Mouse (Mus musculus): ENCODE data around the gene Pcbp1. TPM values are rescaled to one million over a fixed set of nuclear protein-coding genes. Genes with fewer than 3 reads are reported as not detected.

Pcbp1 gene
- total and polyA plus RNA-seq, 3 experiments, result 68.9 to 337 (median 73.0) TPM

DNA sequence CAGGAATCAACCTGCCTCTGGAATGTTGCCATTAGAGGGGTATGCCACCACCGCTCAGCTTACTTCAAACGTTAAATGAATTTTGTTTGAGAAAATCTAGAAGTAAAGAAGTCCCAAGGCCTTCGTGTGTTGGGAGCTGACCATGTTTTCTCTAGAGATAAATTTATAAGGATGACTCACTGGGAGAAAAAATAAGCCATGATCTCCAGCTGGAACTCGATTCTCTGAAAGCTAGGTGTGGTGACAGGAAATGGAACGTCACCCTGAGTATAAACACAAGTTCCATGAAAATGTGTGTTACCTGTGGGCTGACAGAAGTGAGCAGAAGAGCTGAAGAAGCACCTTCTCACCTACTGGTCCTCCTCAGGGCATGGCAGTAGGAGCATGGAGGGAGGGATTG is 49.2 kb downstream of the Pcbp1 start:
- in situ Hi-C loops (cut with MboI; ENCODE audit: low pct_ligation_motif_present, low pct_unique_long_range_greater_than_20kb, low sequenced_read_pairs), result loop anchor here (5.0 kb wide), 1 partner anchor 35 kb away; no protein-coding TSS in a partner anchor
- Histone ChIP-seq H3K79me2 (replicated peaks; ENCODE audit: control insufficient read depth, extremely low read depth, insufficient read depth, poor library complexity, severe bottlenecking) (no peaks in the 10 kb centered on the region), H3K4me3 (replicated peaks in 1 of 3; ENCODE audit: low read depth in 2 of 3, low read length in 2 of 3, poor library complexity in 1 of 3) (no peak overlapping the region), H3K9me3 (replicated peaks; ENCODE audit: low read length) (no peaks in the 10 kb centered on the region), H3K27ac (ENCODE audit: insufficient read depth, low read depth) (no peak overlapping the region), H3K9ac (ENCODE audit: insufficient read depth, low read depth) (no peak overlapping the region), H3K36me3 (replicated peaks in 1 of 2; ENCODE audit: control insufficient read depth in 1 of 2, insufficient read depth in 1 of 2, low read length in 1 of 2) (peaks cover 0 to 13% of the 10 kb centered on the region in 2 experiments), H3K4me2 (ENCODE audit: insufficient read depth, low read depth, poor library complexity, severe bottlenecking) (no peak overlapping the region), H3K4me1 (ENCODE audit: control insufficient read depth in 1 of 2, insufficient read depth in 2 of 2) (peaks cover under 1 to 21% of the 10 kb centered on the region in 2 experiments; a peak in 3 of 4 replicates), H3K27me3 (replicated peaks) (no peaks in the 10 kb centered on the region)
- dilution Hi-C loops (cut with MboI; ENCODE audit: extremely low pct_ligation_motif_present, extremely low pct_unique_long_range_greater_than_20kb, low sequenced_read_pairs), result no loop called here
- TF ChIP-seq MYC (IDR thresholded peaks at IDR 0.05; ENCODE audit: low read depth, low read length) (no peak), ZMIZ1 (IDR thresholded peaks at IDR 0.05; ENCODE audit: low read depth, low read length) (no peak), ZC3H11A (IDR thresholded peaks at IDR 0.05; ENCODE audit: low read depth, low read length) (no peak), PAX5 (IDR thresholded peaks at IDR 0.05; ENCODE audit: low read length) (no peak), MAFK (IDR thresholded peaks at IDR 0.05; ENCODE audit: insufficient replicate concordance, low read length) (no peak), POLR2A (IDR thresholded peaks at IDR 0.05; ENCODE audit: low read depth, low read length) (no peak), MAZ (IDR thresholded peaks at IDR 0.05; ENCODE audit: low read depth, low read length) (no peak), USF2 (conservative IDR thresholded peaks at IDR 0.05; ENCODE audit: low read depth, low read length) (no peak), CTCF (conservative IDR thresholded peaks at IDR 0.05 in 1 of 2, IDR thresholded peaks at IDR 0.05 in 1 of 2; ENCODE audit: low read depth in 2 of 2, low read length in 2 of 2) (no peak), MAX (IDR thresholded peaks at IDR 0.05; ENCODE audit: low read length) (no peak), CHD1 (IDR thresholded peaks at IDR 0.05; ENCODE audit: low read depth, low read length) (no peak), TCF12 (IDR thresholded peaks at IDR 0.05; ENCODE audit: low read depth, low read length) (no peak), EP300 (IDR thresholded peaks at IDR 0.05; ENCODE audit: low read length) (no peak)
- no peak for DNase-seq (ENCODE audit: extremely low read depth)

- in situ Hi-C loops (cut with MboI; ENCODE audit: low pct_ligation_motif_present, low pct_unique_long_range_greater_than_20kb, low sequenced_read_pairs), result loop anchor here (5.0 kb wide), 1 partner anchor 37 kb away; no protein-coding TSS in a partner anchor
- no peak for TF ChIP-seq MAZ (IDR thresholded peaks at IDR 0.05; ENCODE audit: low read depth, low read length)
- Histone ChIP-seq H3K27me3 (replicated peaks) (no peaks in the 10 kb centered on the region), H3K4me1 (ENCODE audit: control insufficient read depth in 1 of 2, insufficient read depth in 2 of 2) (peaks cover 7 to 31% of the 10 kb centered on the region in 2 experiments; a peak in 3 of 4 replicates), H3K79me2 (replicated peaks; ENCODE audit: control insufficient read depth, extremely low read depth, insufficient read depth, poor library complexity, severe bottlenecking) (no peaks in the 10 kb centered on the region), H3K9ac (ENCODE audit: insufficient read depth, low read depth) (no peak overlapping the region), H3K4me3 (replicated peaks in 1 of 3; ENCODE audit: low read depth in 2 of 3, low read length in 2 of 3, poor library complexity in 1 of 3) (no peak overlapping the region), H3K27ac (ENCODE audit: insufficient read depth, low read depth) (no peak overlapping the region), H3K9me3 (replicated peaks; ENCODE audit: low read length) (no peaks in the 10 kb centered on the region), H3K4me2 (ENCODE audit: insufficient read depth, low read depth, poor library complexity, severe bottlenecking) (no peak overlapping the region), H3K36me3 (replicated peaks in 1 of 2; ENCODE audit: control insufficient read depth in 1 of 2, insufficient read depth in 1 of 2, low read length in 1 of 2) (peaks cover 0 to 13% of the 10 kb centered on the region in 2 experiments)
- dilution Hi-C loops (cut with MboI; ENCODE audit: extremely low pct_ligation_motif_present, extremely low pct_unique_long_range_greater_than_20kb, low sequenced_read_pairs), result no loop called here
- no peak for DNase-seq (ENCODE audit: extremely low read depth)
Observed at GRCm38 (mm10) chr6:86475462-86476167, 50.5 kb downstream of the Pcbp1 start.
